Mouse (Mus musculus) MEL (cell line): ENCODE measurements at regions not wholly inside any gene's neighbourhood (a gene's known extent, or its start where the extent isn't known, plus 50 kb on each side); places are given as distances from the start of the nearest gene placed in this dataset.

Source experiments
- DNase-seq: peaks from one replicate; pipeline ENCODE4 v3.0.0; 2011; ENCODE audit warnings: low read depth, low spot score
- H3K27ac ChIP-seq: 2 replicates; pipeline ENCODE4 v1.5.1; 2012; ENCODE audit warnings: low read depth, mild to moderate bottlenecking, control low read depth, low read length, moderate library complexity; ENCODE audit not compliant: control insufficient read depth
- H3K27me3 ChIP-seq, 2 experiments: fragments of 150-350 bp in 1 of 2; sonication (generic) in 1 of 2; 2 replicates each; pipeline ENCODE4 v1.6.1; 2012; ENCODE audit warnings: low read length in 2 of 2, mild to moderate bottlenecking in 2 of 2, improper control_type of control experiment in 1 of 2, moderate library complexity in 1 of 2; ENCODE audit not compliant: insufficient read depth in 2 of 2, control insufficient read depth in 1 of 2
- H3K36me3 ChIP-seq, 2 experiments: 2 replicates each; pipeline ENCODE4 v1.6.1; 2012 to 2014; ENCODE audit warnings: low read length in 2 of 2, improper control_type of control experiment in 1 of 2, inconsistent platforms in 1 of 2, mild to moderate bottlenecking in 1 of 2; ENCODE audit not compliant: insufficient read depth in 2 of 2, control insufficient read depth in 1 of 2
- H3K4me1 ChIP-seq, 2 experiments: fragments of 150-350 bp in 1 of 2; sonication (generic) in 1 of 2; 2 replicates each; pipeline ENCODE4 v1.6.1; 2012; ENCODE audit warnings: low read length in 2 of 2, improper control_type of control experiment in 1 of 2, mild to moderate bottlenecking in 1 of 2; ENCODE audit not compliant: insufficient read depth in 2 of 2, control insufficient read depth in 1 of 2
- H3K4me3 ChIP-seq, 2 experiments: fragments of 150-350 bp in 1 of 2; sonication (generic) in 1 of 2; 2 replicates each; pipeline ENCODE4 v1.5.1; 2012; ENCODE audit warnings: low read depth in 2 of 2, low read length in 2 of 2, mild to moderate bottlenecking in 2 of 2, moderate library complexity in 2 of 2, control low read depth in 1 of 2, improper control_type of control experiment in 1 of 2; ENCODE audit not compliant: control insufficient read depth in 1 of 2, insufficient read depth in 1 of 2
- H3K79me2 ChIP-seq: 2 replicates; pipeline ENCODE4 v1.6.1; 2012; ENCODE audit warnings: mild to moderate bottlenecking, low read length, moderate library complexity; ENCODE audit not compliant: control insufficient read depth, poor library complexity, insufficient read depth
- H3K9ac ChIP-seq: 2 replicates; pipeline ENCODE4 v1.6.1; 2012; ENCODE audit warnings: low read depth, mild to moderate bottlenecking, control low read depth, low read length, moderate library complexity; ENCODE audit not compliant: control insufficient read depth, poor library complexity, severe bottlenecking
- H3K9me3 ChIP-seq: fragments of 150-350 bp; sonication (generic); replicated peaks from 2 replicates; pipeline ENCODE4 v1.6.1; 2012; ENCODE audit warnings: mild to moderate bottlenecking, low read length, improper control_type of control experiment, moderate library complexity; ENCODE audit not compliant: insufficient read depth
- CHD1 ChIP-seq: IDR thresholded peaks from 2 replicates; pipeline ENCODE4 v1.6.1; 2012; ENCODE audit warnings: low read depth, mild to moderate bottlenecking, inconsistent platforms, low read length, improper control_type of control experiment
- CHD2 ChIP-seq: IDR thresholded peaks from 2 replicates; pipeline ENCODE4 v1.6.1; 2011; ENCODE audit warnings: low read length, improper control_type of control experiment
- CTCF ChIP-seq, 3 experiments: IDR thresholded peaks in 2 of 3; conservative IDR thresholded peaks in 1 of 3; 2 replicates each; pipeline ENCODE4 v1.5.1; 2011 to 2012; ENCODE audit warnings: low read length in 3 of 3, low read depth in 2 of 3, mild to moderate bottlenecking in 2 of 3, improper control_type of control experiment in 1 of 3, inconsistent platforms in 1 of 3, mixed read lengths in 1 of 3, moderate library complexity in 1 of 3; ENCODE audit not compliant: control insufficient read depth in 1 of 3, insufficient read depth in 1 of 3, poor library complexity in 1 of 3, severe bottlenecking in 1 of 3
- EP300 ChIP-seq, 2 experiments: IDR thresholded peaks; 2 replicates each; pipeline ENCODE4 v1.6.1; 2011; ENCODE audit warnings: improper control_type of control experiment in 2 of 2, low read length in 2 of 2, low read depth in 1 of 2, mild to moderate bottlenecking in 1 of 2
- ETS1 ChIP-seq: IDR thresholded peaks from 2 replicates; pipeline ENCODE4 v1.6.1; 2012; ENCODE audit warnings: low read depth, mild to moderate bottlenecking, inconsistent platforms, low read length, improper control_type of control experiment, moderate library complexity
- GATA1 ChIP-seq: IDR thresholded peaks from 2 replicates; pipeline ENCODE4 v1.6.1; 2011; ENCODE audit warnings: low read depth, low read length, improper control_type of control experiment
- HCFC1 ChIP-seq: IDR thresholded peaks from 2 replicates; pipeline ENCODE4 v1.6.1; 2012; ENCODE audit warnings: low read depth, mild to moderate bottlenecking, inconsistent platforms, low read length, improper control_type of control experiment, moderate library complexity
- JUND ChIP-seq: IDR thresholded peaks from 2 replicates; pipeline ENCODE4 v1.6.1; 2011; ENCODE audit warnings: low read depth, mild to moderate bottlenecking, improper control_type of control experiment, low read length
- MAFK ChIP-seq: IDR thresholded peaks from 2 replicates; pipeline ENCODE4 v1.6.1; 2011; ENCODE audit warnings: low read depth, mild to moderate bottlenecking, low read length, improper control_type of control experiment, borderline replicate concordance
- MAZ ChIP-seq: IDR thresholded peaks from 2 replicates; pipeline ENCODE4 v1.6.1; 2012; ENCODE audit warnings: low read depth, mild to moderate bottlenecking, inconsistent platforms, low read length, improper control_type of control experiment
- MXI1 ChIP-seq: IDR thresholded peaks from 2 replicates; pipeline ENCODE4 v1.6.1; 2011; ENCODE audit warnings: mild to moderate bottlenecking, low read depth, low read length, improper control_type of control experiment
- NELFE ChIP-seq: IDR thresholded peaks from 2 replicates; pipeline ENCODE4 v1.6.1; 2011; ENCODE audit warnings: low read depth, low read length, improper control_type of control experiment
- POLR2AphosphoS2 ChIP-seq: IDR thresholded peaks from 2 replicates; pipeline ENCODE4 v1.6.1; 2011; ENCODE audit warnings: low read length, improper control_type of control experiment
- RAD21 ChIP-seq: IDR thresholded peaks from 2 replicates; pipeline ENCODE4 v1.6.1; 2011; ENCODE audit warnings: mild to moderate bottlenecking, low read depth, low read length, improper control_type of control experiment
- RCOR1 ChIP-seq: IDR thresholded peaks from 2 replicates; pipeline ENCODE4 v1.6.1; 2012; ENCODE audit warnings: low read depth, mild to moderate bottlenecking, inconsistent platforms, low read length, improper control_type of control experiment
- SIN3A ChIP-seq: IDR thresholded peaks from 2 replicates; pipeline ENCODE4 v1.6.1; 2012; ENCODE audit warnings: low read length, improper control_type of control experiment, inconsistent platforms
- SMC3 ChIP-seq: IDR thresholded peaks from 2 replicates; pipeline ENCODE4 v1.6.1; 2011; ENCODE audit warnings: low read depth, low read length, improper control_type of control experiment
- TAL1 ChIP-seq: IDR thresholded peaks from 2 replicates; pipeline ENCODE4 v1.6.1; 2012; ENCODE audit warnings: mild to moderate bottlenecking, inconsistent platforms, low read length, moderate library complexity, mixed read lengths
- TBP ChIP-seq: IDR thresholded peaks from 2 replicates; pipeline ENCODE4 v1.8.0; 2011; ENCODE audit warnings: low read depth, low read length, improper control_type of control experiment
- USF1 ChIP-seq: IDR thresholded peaks from 2 replicates; pipeline ENCODE4 v1.6.1; 2014; ENCODE audit warnings: low read depth, mild to moderate bottlenecking, inconsistent platforms, low read length, improper control_type of control experiment, moderate library complexity
- USF2 ChIP-seq, 2 experiments: IDR thresholded peaks; 2 replicates each; pipeline ENCODE4 v1.6.1; 2011 to 2012; ENCODE audit warnings: improper control_type of control experiment in 2 of 2, low read length in 2 of 2, borderline replicate concordance in 1 of 2, inconsistent platforms in 1 of 2, low read depth in 1 of 2, mild to moderate bottlenecking in 1 of 2; ENCODE audit not compliant: insufficient read depth in 1 of 2
- ZC3H11A ChIP-seq: IDR thresholded peaks from 2 replicates; pipeline ENCODE4 v1.6.1; 2012; ENCODE audit warnings: low read depth, mild to moderate bottlenecking, inconsistent platforms, low read length, improper control_type of control experiment
- ZKSCAN1 ChIP-seq: IDR thresholded peaks from 2 replicates; pipeline ENCODE4 v1.6.1; 2012; ENCODE audit warnings: low read depth, mild to moderate bottlenecking, inconsistent platforms, low read length, improper control_type of control experiment, moderate library complexity
- ZNF384 ChIP-seq: IDR thresholded peaks from 2 replicates; pipeline ENCODE4 v1.6.1; 2012; ENCODE audit warnings: low read depth, mild to moderate bottlenecking, inconsistent platforms, low read length, improper control_type of control experiment

GRCm38 (mm10) chr2:105523297-105523802, 124.2 kb upstream of the Rcn1 start:
- H3K4me3 ChIP-seq: no peak overlapping the region
- DNase-seq: peak; percentile 67
- TF ChIP-seq MXI1: no peak
- peak; percentile 84 for TF ChIP-seq RAD21
- TF ChIP-seq MAZ: no peak
- TF ChIP-seq CHD1: no peak
- TF ChIP-seq ZNF384: no peak
- no peak for TF ChIP-seq SIN3A
- no peak for TF ChIP-seq HCFC1
- no peak for TF ChIP-seq JUND
- no peak for TF ChIP-seq ETS1
- TF ChIP-seq TAL1: no peak
- TF ChIP-seq MAFK: no peak
- peak; percentile 76 for TF ChIP-seq ZC3H11A
- peak; percentile 64 to 80 (median 80) for TF ChIP-seq CTCF (IDR thresholded peaks at IDR 0.05 in 2 of 3, conservative IDR thresholded peaks at IDR 0.05 in 1 of 3; ENCODE audit: control insufficient read depth in 1 of 3, insufficient read depth in 1 of 3, low read depth in 2 of 3, low read length in 3 of 3, poor library complexity in 1 of 3, severe bottlenecking in 1 of 3)
- TF ChIP-seq USF1: no peak
- TF ChIP-seq RCOR1: peak; percentile 91
- no peak for TF ChIP-seq ZKSCAN1
- TF ChIP-seq USF2 (IDR thresholded peaks at IDR 0.05; ENCODE audit: borderline replicate concordance in 1 of 2, insufficient read depth in 1 of 2, low read depth in 1 of 2, low read length in 2 of 2): no peak
- TF ChIP-seq CHD2: no peak
- TF ChIP-seq SMC3: peak; percentile 89
- no peak for TF ChIP-seq TBP
- TF ChIP-seq POLR2AphosphoS2: no peak
- TF ChIP-seq GATA1: no peak
- no peak for TF ChIP-seq EP300 (IDR thresholded peaks at IDR 0.05; ENCODE audit: low read depth in 1 of 2, low read length in 2 of 2)
- TF ChIP-seq NELFE: no peak

More at GRCm38 (mm10) chr2:105523297-105523802, 124.2 kb upstream of the Rcn1 start:
- Histone ChIP-seq H3K4me1 (no peaks in the 10 kb centered on the region), H3K36me3 (no peaks in the 10 kb centered on the region), H3K79me2 (no peaks in the 10 kb centered on the region), H3K27ac (no peak overlapping the region), H3K9me3 (no peaks in the 10 kb centered on the region), H3K9ac (no peak overlapping the region), H3K27me3 (peaks cover 0 to 6% of the 10 kb centered on the region in 2 experiments; a peak in 2 of 4 replicates)
